In the genomic region with DNA sequence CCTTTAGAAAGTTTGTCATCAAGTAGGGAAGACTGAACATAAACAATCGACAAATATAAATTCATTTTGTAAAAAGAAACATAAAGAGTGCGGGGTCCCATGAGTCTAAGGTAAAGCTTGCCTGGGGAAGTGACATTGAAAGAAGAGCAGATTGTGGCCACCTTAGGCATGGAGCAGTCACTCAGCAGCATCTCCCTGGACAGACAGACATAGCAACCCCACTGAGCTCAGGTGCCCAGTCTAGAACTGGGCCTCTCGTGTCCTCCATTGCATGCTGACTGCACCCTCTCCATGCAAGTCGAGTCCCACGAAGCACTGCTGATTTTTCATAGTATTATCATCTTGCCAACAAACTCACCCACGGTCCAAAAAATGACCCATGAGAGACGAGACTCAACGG, we compare ENCODE assay signal across 12 mouse cellular contexts. TPM values are rescaled to one million over a fixed set of nuclear protein-coding genes. Genes with fewer than 3 reads are reported as not detected.
DNase-seq lines count a peak whose midpoint lies in the region; ATAC-seq and TF ChIP-seq lines count a peak whose summit lies in the region.
"Had no signal": no experiment of that assay in that cellular context is flagged by ENCODE, and none has a peak within 500 bp of the region (broad histone marks: within the 10 kb centered on the region; RNA-seq: fewer than 3 reads in every experiment).

No protein-coding gene starts in this region.

- H3K27me3 ChIP-seq in hindbrain, embryonic 11.5 days (ENCODE audit: control insufficient read depth, insufficient read depth, low read length) = no peaks in the 10 kb centered on the region
- no peaks in the 10 kb centered on the region for H3K27me3 ChIP-seq in hindbrain, embryonic 12.5 days
- H3K27me3 ChIP-seq in midbrain, embryonic 13.5 days = no peaks in the 10 kb centered on the region
- H3K27me3 ChIP-seq in midbrain, embryonic 10.5 days (ENCODE audit: low read depth, poor library complexity, severe bottlenecking) = no peaks in the 10 kb centered on the region
- no peaks in the 10 kb centered on the region for H3K27me3 ChIP-seq in intestine, embryonic 16.5 days (replicated peaks; ENCODE audit: control insufficient read depth, insufficient read depth, low read length)
- H3K27me3 ChIP-seq: embryonic facial prominence, embryonic 12.5 days; liver, embryonic 15.5 days had no signal

- TF ChIP-seq CTCF in layer of hippocampus, adult 2 months (conservative IDR thresholded peaks at IDR 0.05) = peak; percentile 1; the same call in 1 of the 2 replicates

- no peak overlapping the region for H3K27ac ChIP-seq in hindbrain, embryonic 11.5 days (ENCODE audit: low read depth, low read length)
- H3K27ac ChIP-seq in hindbrain, embryonic 12.5 days = no peak overlapping the region
- no peak overlapping the region for H3K27ac ChIP-seq in layer of hippocampus, adult 2 months
- H3K27ac ChIP-seq in midbrain, embryonic 13.5 days = no peak overlapping the region
- H3K27ac ChIP-seq in midbrain, embryonic 10.5 days (replicated peaks) = no peak overlapping the region
- no peak overlapping the region for H3K27ac ChIP-seq in intestine, embryonic 16.5 days (ENCODE audit: low read length)
- H3K27ac ChIP-seq: embryonic facial prominence, embryonic 12.5 days; liver, embryonic 15.5 days; stomach, postnatal 0 days had no signal

- ATAC-seq in hindbrain, embryonic 11.5 days (ENCODE audit: low FRiP score) = 0 out of 2 replicates have a peak, but pooled peaks have one; percentile 17
- ATAC-seq in hindbrain, embryonic 12.5 days (ENCODE audit: low FRiP score) = no peak
- peak; percentile 50; the same call in 1 of the 2 replicates for ATAC-seq in midbrain, embryonic 13.5 days
- peak; percentile 56 for ATAC-seq in intestine, embryonic 16.5 days

- no peak overlapping the region for H3K4me3 ChIP-seq in hindbrain, embryonic 11.5 days (ENCODE audit: low read depth, low read length)
- no peak overlapping the region for H3K4me3 ChIP-seq in hindbrain, embryonic 12.5 days
- no peak overlapping the region for H3K4me3 ChIP-seq in layer of hippocampus, adult 2 months
- no peak overlapping the region for H3K4me3 ChIP-seq in midbrain, embryonic 13.5 days (replicated peaks)
- no peak overlapping the region for H3K4me3 ChIP-seq in midbrain, embryonic 10.5 days
- no peak overlapping the region for H3K4me3 ChIP-seq in intestine, embryonic 16.5 days (ENCODE audit: low read length)
- H3K4me3 ChIP-seq: embryonic facial prominence, embryonic 12.5 days; gastrocnemius, adult 2 months; liver, embryonic 15.5 days had no signal

- no peaks in the 10 kb centered on the region for H3K4me1 ChIP-seq in hindbrain, embryonic 11.5 days (replicated peaks; ENCODE audit: control insufficient read depth, insufficient read depth, low read length)
- H3K4me1 ChIP-seq in hindbrain, embryonic 12.5 days = no peaks in the 10 kb centered on the region
- H3K4me1 ChIP-seq in midbrain, embryonic 13.5 days (replicated peaks) = no peaks in the 10 kb centered on the region
- H3K4me1 ChIP-seq in midbrain, embryonic 10.5 days = peaks cover 2% of the 10 kb centered on the region; the same call in 1 of the 2 replicates
- no peaks in the 10 kb centered on the region for H3K4me1 ChIP-seq in intestine, embryonic 16.5 days (ENCODE audit: control insufficient read depth, insufficient read depth, low read length)
- H3K4me1 ChIP-seq: embryonic facial prominence, embryonic 12.5 days; liver, embryonic 15.5 days had no signal

- H3K9me3 ChIP-seq in hindbrain, embryonic 11.5 days (ENCODE audit: control insufficient read depth, low read length) = no peaks in the 10 kb centered on the region
- H3K9me3 ChIP-seq in hindbrain, embryonic 12.5 days (replicated peaks) = no peaks in the 10 kb centered on the region
- H3K9me3 ChIP-seq in midbrain, embryonic 13.5 days = no peaks in the 10 kb centered on the region
- H3K9me3 ChIP-seq in midbrain, embryonic 10.5 days (replicated peaks) = no peaks in the 10 kb centered on the region
- no peaks in the 10 kb centered on the region for H3K9me3 ChIP-seq in intestine, embryonic 16.5 days (ENCODE audit: control insufficient read depth, low read length)
- H3K9me3 ChIP-seq: embryonic facial prominence, embryonic 12.5 days; liver, embryonic 15.5 days had no signal

- no peak for DNase-seq in hindbrain, embryonic 11.5 days (ENCODE audit: low spot score)
- DNase-seq in layer of hippocampus, adult 2 months (ENCODE audit: low spot score in 2 of 2) = no peak
- no peak for DNase-seq in layer of hippocampus, adult 11-12 months (ENCODE audit: low spot score)
- DNase-seq in midbrain, embryonic 10.5 days (ENCODE audit: low spot score) = no peak

- H3K9ac ChIP-seq in hindbrain, embryonic 11.5 days (ENCODE audit: low read depth, low read length) = no peak overlapping the region
- no peak overlapping the region for H3K9ac ChIP-seq in hindbrain, embryonic 12.5 days
- no peak overlapping the region for H3K9ac ChIP-seq in midbrain, embryonic 13.5 days (replicated peaks)
- no peak overlapping the region for H3K9ac ChIP-seq in intestine, embryonic 16.5 days (ENCODE audit: low read depth, low read length)
- H3K9ac ChIP-seq: embryonic facial prominence, embryonic 12.5 days; liver, embryonic 15.5 days had no signal

- WGBS in hindbrain, embryonic 11.5 days = 82% methylated on average over 8 of the region's 8 CpGs
- 85% methylated on average over 8 of the region's 8 CpGs for WGBS in hindbrain, embryonic 12.5 days
- 85% methylated on average over 8 of the region's 8 CpGs for WGBS in midbrain, embryonic 13.5 days
- 84% methylated on average over 8 of the region's 8 CpGs for WGBS in midbrain, embryonic 10.5 days
- 83% methylated on average over 8 of the region's 8 CpGs for WGBS in intestine, embryonic 16.5 days

- no peak overlapping the region for H3K4me2 ChIP-seq in hindbrain, embryonic 11.5 days (replicated peaks; ENCODE audit: low read depth, low read length)
- H3K4me2 ChIP-seq in hindbrain, embryonic 12.5 days (replicated peaks) = no peak overlapping the region
- H3K4me2 ChIP-seq in midbrain, embryonic 13.5 days (replicated peaks) = no peak overlapping the region
- no peak overlapping the region for H3K4me2 ChIP-seq in intestine, embryonic 16.5 days (ENCODE audit: low read depth, low read length)
- H3K4me2 ChIP-seq: embryonic facial prominence, embryonic 12.5 days; heart, embryonic 11.5 days; liver, embryonic 15.5 days had no signal

- no peaks in the 10 kb centered on the region for H3K36me3 ChIP-seq in hindbrain, embryonic 11.5 days (ENCODE audit: control insufficient read depth, insufficient read depth, low read length)
- H3K36me3 ChIP-seq in hindbrain, embryonic 12.5 days = no peaks in the 10 kb centered on the region
- H3K36me3 ChIP-seq in midbrain, embryonic 13.5 days = no peaks in the 10 kb centered on the region
- no peaks in the 10 kb centered on the region for H3K36me3 ChIP-seq in midbrain, embryonic 10.5 days
- no peaks in the 10 kb centered on the region for H3K36me3 ChIP-seq in intestine, embryonic 16.5 days (ENCODE audit: control insufficient read depth, insufficient read depth, low read length)
- H3K36me3 ChIP-seq: embryonic facial prominence, embryonic 12.5 days; liver, embryonic 15.5 days had no signal

RNA-seq across cellular contexts. Expression of gene Cript, which starts 19.4 kb away (rescaled TPM):
- 212 and 226 TPM in 2 replicates for polyA plus RNA-seq in hindbrain, embryonic 11.5 days (2014; fragmentation: Nextera tagmentation; extraction: Ambion mirVana)
- 188 and 190 TPM in 2 replicates for polyA plus RNA-seq in hindbrain, embryonic 12.5 days (2016; fragmentation: Nextera tagmentation; extraction: Ambion mirVana)
- total RNA-seq in layer of hippocampus, adult 2 months (2021) = 10 to 100 TPM; 52.3 to 52.5 TPM
- polyA plus RNA-seq in midbrain, embryonic 13.5 days (2015; fragmentation: Nextera tagmentation; extraction: Ambion mirVana) = 237 and 269 TPM in 2 replicates
- 161 and 172 TPM in 2 replicates for polyA plus RNA-seq in midbrain, embryonic 10.5 days (2016; fragmentation: Nextera tagmentation; extraction: Ambion mirVana)
- 129 and 132 TPM in 2 replicates for polyA plus RNA-seq in intestine, embryonic 16.5 days (2015; fragmentation: Nextera tagmentation; extraction: Ambion mirVana)

RNA-seq across cellular contexts. Expression of gene Pigf, which starts 19.6 kb away (rescaled TPM):
- polyA plus RNA-seq in hindbrain, embryonic 11.5 days (2014; fragmentation: Nextera tagmentation; extraction: Ambion mirVana) = 42.3 and 45.2 TPM in 2 replicates
- polyA plus RNA-seq in hindbrain, embryonic 12.5 days (2016; fragmentation: Nextera tagmentation; extraction: Ambion mirVana) = 30.9 and 32.6 TPM in 2 replicates
- total RNA-seq in layer of hippocampus, adult 2 months (2021) = 10 to 100 TPM; 15.0 to 18.1 TPM
- 37.1 and 38.4 TPM in 2 replicates for polyA plus RNA-seq in midbrain, embryonic 13.5 days (2015; fragmentation: Nextera tagmentation; extraction: Ambion mirVana)
- 50.0 and 52.2 TPM in 2 replicates for polyA plus RNA-seq in midbrain, embryonic 10.5 days (2016; fragmentation: Nextera tagmentation; extraction: Ambion mirVana)
- polyA plus RNA-seq in intestine, embryonic 16.5 days (2015; fragmentation: Nextera tagmentation; extraction: Ambion mirVana) = 51.4 and 56.1 TPM in 2 replicates
